Mouse (Mus musculus): Measurements from ENCODE around the gene Tsen54.

The Tsen54 gene

GRCm38 (mm10) chr11:115786473-115786872, 28.1 kb upstream of the Tsen54 start:
- no peaks in the 10 kb centered on the region for H3K27me3 ChIP-seq (ENCODE audit: control insufficient read depth, insufficient read depth, low read length, poor library complexity, severe bottlenecking)
- DNase-seq (ENCODE audit: low read depth, low spot score): no peak
- H3K36me3 ChIP-seq (ENCODE audit: control insufficient read depth, insufficient read depth, low read length, poor library complexity, severe bottlenecking): no peaks in the 10 kb centered on the region

GRCm38 (mm10) chr11:115789787-115790186, 24.7 kb upstream of the Tsen54 start:
- Histone ChIP-seq H3K27me3 (ENCODE audit: control insufficient read depth, insufficient read depth, low read length, poor library complexity, severe bottlenecking) (no peaks in the 10 kb centered on the region), H3K36me3 (ENCODE audit: control insufficient read depth, insufficient read depth, low read length, poor library complexity, severe bottlenecking) (peaks cover 4% of the 10 kb centered on the region)
- no peak for DNase-seq (ENCODE audit: low read depth, low spot score)

- H3K27me3 ChIP-seq (ENCODE audit: control insufficient read depth, insufficient read depth, low read length, poor library complexity, severe bottlenecking): no peaks in the 10 kb centered on the region
- H3K36me3 ChIP-seq (ENCODE audit: control insufficient read depth, insufficient read depth, low read length, poor library complexity, severe bottlenecking): peaks cover 7% of the 10 kb centered on the region
- no peak for DNase-seq (ENCODE audit: low read depth, low spot score)
Measured at GRCm38 (mm10) chr11:115791919-115792318, 22.6 kb upstream of the Tsen54 start.

GRCm38 (mm10) chr11:115792353-115792752, 22.2 kb upstream of the Tsen54 start:
- peaks cover 8% of the 10 kb centered on the region for H3K36me3 ChIP-seq (ENCODE audit: control insufficient read depth, insufficient read depth, low read length, poor library complexity, severe bottlenecking)
- H3K27me3 ChIP-seq (ENCODE audit: control insufficient read depth, insufficient read depth, low read length, poor library complexity, severe bottlenecking): no peaks in the 10 kb centered on the region
- DNase-seq (ENCODE audit: low read depth, low spot score): no peak

GRCm38 (mm10) chr11:115796898-115797297, 17.6 kb upstream of the Tsen54 start:
- Histone ChIP-seq H3K27me3 (ENCODE audit: control insufficient read depth, insufficient read depth, low read length, poor library complexity, severe bottlenecking) (no peaks in the 10 kb centered on the region), H3K36me3 (ENCODE audit: control insufficient read depth, insufficient read depth, low read length, poor library complexity, severe bottlenecking) (peaks cover 20% of the 10 kb centered on the region)
- no peak for DNase-seq (ENCODE audit: low read depth, low spot score)

GRCm38 (mm10) chr11:115797665-115798064, 16.9 kb upstream of the Tsen54 start:
- peaks cover 18% of the 10 kb centered on the region for H3K36me3 ChIP-seq (ENCODE audit: control insufficient read depth, insufficient read depth, low read length, poor library complexity, severe bottlenecking)
- no peak for DNase-seq (ENCODE audit: low read depth, low spot score)
- H3K27me3 ChIP-seq (ENCODE audit: control insufficient read depth, insufficient read depth, low read length, poor library complexity, severe bottlenecking): no peaks in the 10 kb centered on the region

- Histone ChIP-seq H3K27me3 (ENCODE audit: control insufficient read depth, insufficient read depth, low read length, poor library complexity, severe bottlenecking) (no peaks in the 10 kb centered on the region), H3K36me3 (ENCODE audit: control insufficient read depth, insufficient read depth, low read length, poor library complexity, severe bottlenecking) (peaks cover 16% of the 10 kb centered on the region)
- DNase-seq (ENCODE audit: low read depth, low spot score): no peak
Measured at GRCm38 (mm10) chr11:115800981-115801380, 13.5 kb upstream of the Tsen54 start.

GRCm38 (mm10) chr11:115803072-115803709, 11.3 kb upstream of the Tsen54 start:
- no peak for DNase-seq (ENCODE audit: low read depth, low spot score)
- no peaks in the 10 kb centered on the region for H3K27me3 ChIP-seq (ENCODE audit: control insufficient read depth, insufficient read depth, low read length, poor library complexity, severe bottlenecking)
- peaks cover 5% of the 10 kb centered on the region; the same call in 1 of the 2 replicates for H3K36me3 ChIP-seq (ENCODE audit: control insufficient read depth, insufficient read depth, low read length, poor library complexity, severe bottlenecking)

- no peaks in the 10 kb centered on the region for H3K27me3 ChIP-seq (ENCODE audit: control insufficient read depth, insufficient read depth, low read length, poor library complexity, severe bottlenecking)
- no peaks in the 10 kb centered on the region for H3K36me3 ChIP-seq (ENCODE audit: control insufficient read depth, insufficient read depth, low read length, poor library complexity, severe bottlenecking)
- no peak for DNase-seq (ENCODE audit: low read depth, low spot score)
Measured at GRCm38 (mm10) chr11:115805005-115805404, 9.5 kb upstream of the Tsen54 start.

- H3K36me3 ChIP-seq (ENCODE audit: control insufficient read depth, insufficient read depth, low read length, poor library complexity, severe bottlenecking): no peaks in the 10 kb centered on the region
- no peak for DNase-seq (ENCODE audit: low read depth, low spot score)
- H3K27me3 ChIP-seq (ENCODE audit: control insufficient read depth, insufficient read depth, low read length, poor library complexity, severe bottlenecking): no peaks in the 10 kb centered on the region
Measured at GRCm38 (mm10) chr11:115806154-115806553, 8.4 kb upstream of the Tsen54 start.

- Histone ChIP-seq H3K27me3 (ENCODE audit: control insufficient read depth, insufficient read depth, low read length, poor library complexity, severe bottlenecking) (no peaks in the 10 kb centered on the region), H3K36me3 (ENCODE audit: control insufficient read depth, insufficient read depth, low read length, poor library complexity, severe bottlenecking) (no peaks in the 10 kb centered on the region)
- DNase-seq (ENCODE audit: low read depth, low spot score): no peak
Measured at GRCm38 (mm10) chr11:115807306-115807705, 7.2 kb upstream of the Tsen54 start.

- Histone ChIP-seq H3K36me3 (ENCODE audit: control insufficient read depth, insufficient read depth, low read length, poor library complexity, severe bottlenecking) (no peaks in the 10 kb centered on the region), H3K27me3 (ENCODE audit: control insufficient read depth, insufficient read depth, low read length, poor library complexity, severe bottlenecking) (no peaks in the 10 kb centered on the region)
- no peak for DNase-seq (ENCODE audit: low read depth, low spot score)
Measured at GRCm38 (mm10) chr11:115807971-115808370, 6.6 kb upstream of the Tsen54 start.

- Histone ChIP-seq H3K27me3 (ENCODE audit: control insufficient read depth, insufficient read depth, low read length, poor library complexity, severe bottlenecking) (no peaks in the 10 kb centered on the region), H3K36me3 (ENCODE audit: control insufficient read depth, insufficient read depth, low read length, poor library complexity, severe bottlenecking) (no peaks in the 10 kb centered on the region)
- DNase-seq (ENCODE audit: low read depth, low spot score): no peak
Measured at GRCm38 (mm10) chr11:115808696-115809310, 5.7 kb upstream of the Tsen54 start.

- no peaks in the 10 kb centered on the region for H3K27me3 ChIP-seq (ENCODE audit: control insufficient read depth, insufficient read depth, low read length, poor library complexity, severe bottlenecking)
- no peak for DNase-seq (ENCODE audit: low read depth, low spot score)
- no peaks in the 10 kb centered on the region for H3K36me3 ChIP-seq (ENCODE audit: control insufficient read depth, insufficient read depth, low read length, poor library complexity, severe bottlenecking)
Measured at GRCm38 (mm10) chr11:115809311-115809781, 5.2 kb upstream of the Tsen54 start.

- Histone ChIP-seq H3K27me3 (ENCODE audit: control insufficient read depth, insufficient read depth, low read length, poor library complexity, severe bottlenecking) (no peaks in the 10 kb centered on the region), H3K36me3 (ENCODE audit: control insufficient read depth, insufficient read depth, low read length, poor library complexity, severe bottlenecking) (no peaks in the 10 kb centered on the region)
- DNase-seq (ENCODE audit: low read depth, low spot score): no peak
Measured at GRCm38 (mm10) chr11:115810377-115810776, 4.1 kb upstream of the Tsen54 start.

All from splenic B cell, adult 2 months (primary cell).